ENCODE assay signal across 8 mouse cellular contexts in genomic region chr1:157079384-157080025, GRCm38 (mm10). TPM values are rescaled to one million over a fixed set of nuclear protein-coding genes. Genes with fewer than 3 reads are reported as not detected.
DNase-seq lines count a peak whose midpoint lies in the region; ATAC-seq and TF ChIP-seq lines count a peak whose summit lies in the region.
"Had no signal": no experiment of that assay in that cellular context is flagged by ENCODE, and none has a peak within 500 bp of the region (broad histone marks: within the 10 kb centered on the region; RNA-seq: fewer than 3 reads in every experiment).

No protein-coding gene starts in this region.

- no peaks in the 10 kb centered on the region for H3K36me3 ChIP-seq in intestine, embryonic 14.5 days (ENCODE audit: control insufficient read depth, insufficient read depth, low read length)
- H3K36me3 ChIP-seq: hindbrain, embryonic 15.5 days had no signal

- H3K4me2 ChIP-seq in intestine, embryonic 14.5 days (ENCODE audit: low read length): no peak overlapping the region
- H3K4me2 ChIP-seq: hindbrain, embryonic 15.5 days had no signal

- no peaks in the 10 kb centered on the region for H3K4me1 ChIP-seq in lung, adult 2 months (ENCODE audit: control insufficient read depth, insufficient read depth, low read length)
- peaks cover 8% of the 10 kb centered on the region for H3K4me1 ChIP-seq in intestine, embryonic 14.5 days (replicated peaks; ENCODE audit: control insufficient read depth, insufficient read depth, low read length)

- TF ChIP-seq POLR2A in lung, adult 2 months (IDR thresholded peaks at IDR 0.05; ENCODE audit: borderline replicate concordance, extremely low read depth, low read depth, low read length): no peak

- WGBS in lung, adult 2 months: 50% methylated on average over 11 of the region's 11 CpGs
- 42% methylated on average over 11 of the region's 11 CpGs for WGBS in intestine, embryonic 14.5 days

- ATAC-seq in Patski: peak; percentile 74
- ATAC-seq in intestine, embryonic 14.5 days (replicated peaks; ENCODE audit: low FRiP score, low TSS enrichment, low read depth): 0 out of 2 replicates have a peak, but pooled peaks have one; percentile 24
- ATAC-seq in megakaryocyte progenitor cell, adult 5-6 weeks (replicated peaks; ENCODE audit: poor library complexity): peak; percentile 50

- POLR2A ChIA-PET in Patski (lab: Charles Lee): no interaction called here

- no peaks in the 10 kb centered on the region for H3K9me3 ChIP-seq in intestine, embryonic 14.5 days (ENCODE audit: control insufficient read depth, low read length)
- H3K9me3 ChIP-seq: hindbrain, embryonic 15.5 days had no signal

- TF ChIP-seq CTCF in lung, adult 2 months (IDR thresholded peaks at IDR 0.05; ENCODE audit: insufficient read depth, low read length): peak; percentile 63
- TF ChIP-seq CTCF in Patski (IDR thresholded peaks at IDR 0.05): no peak

- no peak overlapping the region for H3K9ac ChIP-seq in intestine, embryonic 14.5 days (ENCODE audit: low read length)
- H3K9ac ChIP-seq: hindbrain, embryonic 15.5 days had no signal

- no peak for DNase-seq in lung, adult 2 months
- DNase-seq in lung, postnatal 25 days (ENCODE audit: low spot score): no peak
- no peak for DNase-seq in Patski (ENCODE audit: low read depth, low spot score)
- DNase-seq in embryo, embryonic 10 days (ENCODE audit: low spot score): peak; percentile 88
- peak; percentile 81 for DNase-seq in intestine, embryonic 14.5 days (ENCODE audit: low spot score)
- peak; percentile 61 for DNase-seq in thymus, postnatal 14 days

- no peaks in the 10 kb centered on the region for H3K27me3 ChIP-seq in Patski
- no peaks in the 10 kb centered on the region for H3K27me3 ChIP-seq in intestine, embryonic 14.5 days (replicated peaks; ENCODE audit: control insufficient read depth, insufficient read depth, low read length)
- H3K27me3 ChIP-seq: hindbrain, embryonic 15.5 days had no signal

- H3K4me3 ChIP-seq in lung, adult 2 months (replicated peaks; ENCODE audit: extremely low read depth, low read depth, low read length): no peak overlapping the region
- no peak overlapping the region for H3K4me3 ChIP-seq in intestine, embryonic 14.5 days (ENCODE audit: low read depth, low read length)
- H3K4me3 ChIP-seq: hindbrain, embryonic 15.5 days had no signal

- CTCF ChIA-PET in Patski (lab: Charles Lee): interaction anchor here (0.7 to 4.1 kb wide), 6 partner anchors 163 to 349 kb away, joined by 3 to 40 read pairs (median 4); no protein-coding TSS in a partner anchor

- in situ Hi-C loops in Patski (cut with MboI; ENCODE audit: low pct_unique_long_range_greater_than_20kb): loop anchor here (5.0 kb wide), 4 partner anchors 77 to 337 kb away; no protein-coding TSS in a partner anchor

- no peak overlapping the region for H3K27ac ChIP-seq in intestine, embryonic 14.5 days (ENCODE audit: low read depth)
- H3K27ac ChIP-seq: hindbrain, embryonic 15.5 days had no signal

RNA-seq across cellular contexts. Expression of gene Tex35, which starts 29.0 kb away (rescaled TPM):
- polyA plus RNA-seq in lung, adult 2 months (2012; rRNA removed): 0.15 TPM in 1 of 2 replicates, not detected in the other
- 0.22 TPM for polyA plus RNA-seq in Patski (2021)
- polyA plus RNA-seq in intestine, embryonic 14.5 days (2014; fragmentation: Nextera tagmentation; extraction: Ambion mirVana): not detected in 2 replicates
- not detected in 2 replicates for total RNA-seq in megakaryocyte progenitor cell, adult 5-6 weeks (2015)
- total RNA-seq in megakaryocyte progenitor cell, adult 5-6 weeks (2017): not detected in 2 replicates
- polyA plus RNA-seq: hindbrain, embryonic 15.5 days had no signal

Comparison
In these comparisons a context has a peak if more than half of its experiments do, and no peak if none do; other contexts are left out.
1. DNase-seq: peak in embryo, embryonic 10 days (single experiment), intestine, embryonic 14.5 days (single experiment) and thymus, postnatal 14 days (single experiment); none in lung, adult 2 months (single experiment), lung, postnatal 25 days (single experiment) and Patski (single experiment).
2. ATAC-seq: peak in every context shown above with its lines; median percentile 74 in Patski; 50 in megakaryocyte progenitor cell, adult 5-6 weeks; 24 in intestine, embryonic 14.5 days.